Mouse (Mus musculus) spleen, postnatal 4 days (tissue): ENCODE measurements around the gene Fkrp.

Source experiments
- DNase-seq, 2 experiments: peaks; one replicate each; pipeline ENCODE4 v3.0.0; 2022; ENCODE audit warnings: low spot score in 2 of 2

Gene Fkrp

DNA sequence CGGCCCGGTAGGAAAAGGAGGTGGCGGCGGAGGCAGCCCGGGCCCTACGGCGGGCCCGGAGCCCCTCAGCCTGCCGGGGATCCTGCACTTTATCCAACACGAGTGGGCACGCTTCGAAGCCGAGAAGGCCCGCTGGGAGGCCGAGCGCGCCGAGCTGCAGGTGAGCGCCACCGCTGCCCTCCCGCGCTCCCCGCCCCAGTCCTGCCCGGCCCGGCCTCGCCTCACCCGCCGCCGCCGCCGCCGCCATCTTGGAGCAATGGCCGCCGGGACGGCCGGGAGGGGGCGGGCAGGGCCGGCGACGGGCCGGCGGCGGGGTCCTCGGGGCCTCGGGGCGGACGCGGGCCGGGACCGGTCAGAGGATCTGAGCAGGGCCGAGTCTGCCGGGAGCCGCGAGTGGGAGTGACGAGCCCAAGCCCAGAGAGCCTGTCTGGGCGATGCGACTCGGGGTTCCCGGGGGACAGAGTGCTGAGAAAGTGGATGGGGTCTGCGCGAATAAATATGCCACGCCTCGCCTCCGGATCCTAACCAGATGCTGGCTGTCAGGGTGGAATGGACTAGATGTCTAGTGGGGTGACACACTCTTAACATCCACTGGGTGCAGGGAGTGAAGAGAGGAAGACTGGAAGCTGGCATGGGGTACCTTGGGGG is at the start of gene Fkrp:
TSS of gene Fkrp (minus strand) at position 258 of the 648 bp plus-strand sequence.
- DNase-seq = peak; percentile 66 to 89

DNA sequence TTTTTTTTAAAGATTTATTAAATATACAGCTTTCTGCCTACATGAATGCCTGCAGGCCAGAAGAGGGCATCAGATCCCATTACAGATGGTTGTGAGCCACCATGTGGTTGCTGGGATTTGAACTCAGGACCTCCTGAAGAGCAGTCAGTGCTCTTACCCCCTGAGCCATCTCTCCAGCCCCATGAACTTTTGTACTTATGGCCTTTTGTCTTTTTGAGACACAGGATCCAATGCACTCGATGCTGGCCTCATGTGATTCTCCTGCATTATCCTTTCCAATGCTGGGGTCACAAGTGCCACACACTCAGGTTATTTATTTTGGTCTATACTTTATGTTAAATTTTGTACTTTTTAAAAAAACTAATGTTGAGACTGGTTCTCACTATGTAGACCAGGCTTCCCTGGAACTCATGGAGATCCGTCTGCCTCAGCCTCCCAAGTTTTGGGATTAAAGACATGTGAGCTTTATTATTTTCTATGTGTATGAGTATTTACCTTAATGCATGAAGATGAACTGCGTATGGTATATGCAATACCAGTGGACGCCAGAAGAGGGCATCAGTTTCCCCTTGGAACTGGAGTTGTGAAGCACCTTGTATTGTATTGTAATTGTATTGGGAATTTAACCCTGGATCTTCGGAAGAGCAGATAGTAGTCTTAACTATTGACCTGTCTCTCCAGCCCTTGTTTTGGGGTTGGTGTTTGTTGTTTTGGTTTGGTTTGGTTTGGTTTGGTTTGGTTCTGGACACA is 43.5 kb upstream of the Fkrp start:
- peak; percentile 52 to 81 for DNase-seq

DNA sequence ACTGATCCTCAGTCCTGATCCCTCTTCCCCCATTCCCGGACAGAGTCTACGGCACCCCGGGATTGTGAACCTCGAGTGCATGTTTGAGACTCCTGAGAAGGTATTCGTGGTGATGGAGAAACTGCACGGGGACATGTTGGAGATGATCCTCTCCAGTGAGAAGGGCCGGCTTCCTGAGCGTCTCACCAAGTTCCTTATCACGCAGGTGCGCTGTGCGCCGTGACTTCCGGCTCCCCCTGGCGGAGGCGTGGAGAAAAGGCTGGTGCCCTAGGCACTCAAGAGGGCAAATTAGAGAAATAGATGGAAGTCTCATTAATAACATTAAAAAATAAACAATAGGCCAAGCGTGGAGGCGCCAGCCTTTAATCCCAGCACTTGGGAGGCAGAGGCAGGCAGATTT is 41.8 kb upstream of the Fkrp start:
- DNase-seq = peak; percentile 51 to 85

DNA sequence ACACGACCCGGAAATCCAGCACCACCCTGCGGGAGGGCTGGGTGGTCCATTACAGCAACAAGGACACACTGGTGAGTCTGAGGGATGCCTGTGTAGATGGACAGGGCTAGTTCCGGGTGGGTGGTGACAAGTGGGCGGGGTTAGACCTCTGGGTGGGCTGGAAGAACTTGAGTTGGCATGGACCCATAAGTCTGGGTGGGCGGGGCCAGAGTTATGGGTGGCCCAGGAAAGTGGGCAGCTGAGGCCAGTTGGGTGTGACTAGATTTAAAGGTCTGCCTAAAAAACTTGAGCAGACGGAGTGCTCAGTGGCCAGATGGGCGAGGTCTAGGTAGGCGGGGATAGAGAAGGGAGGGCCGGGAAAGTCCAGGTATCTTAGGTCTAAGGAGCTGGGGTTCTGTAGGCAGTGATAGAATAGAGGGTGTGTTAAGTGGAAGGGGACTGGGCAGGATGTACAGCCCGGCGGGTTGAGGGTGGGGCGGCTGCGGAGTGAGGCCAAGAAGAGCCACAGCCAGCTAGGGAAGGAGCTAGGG is 36.8 kb upstream of the Fkrp start:
- DNase-seq = no peak

DNA sequence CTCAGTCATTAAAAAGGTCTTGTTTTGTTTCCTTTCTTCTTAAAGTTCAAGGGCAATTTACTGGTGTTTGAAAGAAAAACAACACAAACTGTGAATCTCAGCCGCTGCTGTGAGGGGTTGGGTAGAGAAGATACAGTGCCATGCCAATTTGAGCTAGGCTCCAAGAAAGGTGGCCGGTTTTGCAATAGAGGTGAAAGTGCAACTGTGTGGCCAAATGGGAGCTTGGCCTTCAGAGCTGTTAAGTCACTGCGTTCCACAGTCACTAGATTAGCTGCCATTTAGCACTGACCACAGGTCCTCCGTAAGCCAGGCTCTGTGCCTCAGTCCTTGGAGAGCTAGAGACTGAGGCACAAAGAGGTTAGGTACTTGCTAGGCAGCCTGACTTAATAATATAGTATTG is 35.1 kb upstream of the Fkrp start:
- DNase-seq = no peak

DNA sequence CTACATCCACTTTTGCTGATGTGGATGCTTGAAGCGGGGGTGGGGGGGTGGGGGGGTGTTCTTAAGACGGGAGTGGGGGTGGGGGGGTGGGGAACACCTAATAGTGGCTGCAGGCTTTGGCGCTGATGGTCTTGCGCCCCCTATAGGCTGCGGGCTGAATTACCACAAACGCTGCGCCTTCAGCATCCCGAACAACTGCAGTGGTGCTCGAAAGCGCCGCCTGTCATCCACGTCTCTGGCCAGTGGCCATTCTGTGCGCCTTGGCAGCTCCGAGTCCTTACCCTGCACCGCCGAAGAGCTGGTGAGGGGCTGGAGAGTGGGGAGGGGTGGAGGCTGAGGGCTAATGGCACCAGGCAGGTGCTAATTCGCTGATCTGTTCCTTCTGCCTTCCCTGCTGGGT is 32.0 kb upstream of the Fkrp start:
- peak in 1 of 2 experiments; percentile 81 for DNase-seq

DNA sequence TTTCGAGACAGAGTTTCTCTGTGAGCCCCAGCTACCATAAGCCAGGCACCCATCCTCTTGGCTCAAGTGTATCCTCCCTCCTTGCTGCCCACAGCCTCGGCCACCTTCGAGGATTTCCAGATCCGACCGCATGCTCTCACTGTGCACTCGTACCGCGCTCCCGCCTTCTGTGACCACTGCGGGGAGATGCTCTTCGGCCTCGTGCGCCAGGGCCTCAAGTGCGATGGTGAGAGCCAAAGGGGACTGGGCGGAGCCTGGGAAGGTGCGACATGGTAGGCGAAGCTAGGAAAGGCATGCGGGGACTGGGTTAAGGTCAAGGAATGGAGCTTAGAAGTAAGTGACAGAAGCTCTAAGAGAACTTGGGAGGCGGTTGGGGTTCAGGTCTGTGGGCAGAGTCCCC is 31.0 kb upstream of the Fkrp start:
- no peak for DNase-seq

DNA sequence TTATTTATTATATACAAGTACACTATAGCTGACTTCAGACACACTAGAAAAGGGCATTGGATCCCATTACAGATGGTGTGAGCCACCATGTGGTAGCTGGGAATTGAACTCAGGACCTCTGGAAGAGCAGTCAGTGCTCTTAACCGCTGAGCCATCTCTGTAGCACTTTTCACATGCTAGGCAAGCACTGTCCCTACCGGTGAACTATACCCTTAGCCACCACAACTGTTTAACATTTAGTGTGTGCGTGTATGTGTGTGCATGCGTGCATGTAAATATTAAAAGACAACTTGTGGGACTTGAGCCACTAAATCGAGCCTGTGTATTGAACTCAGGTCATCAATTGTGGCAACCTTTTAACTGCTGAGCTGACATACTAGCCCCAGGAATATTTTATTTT is 30.2 kb upstream of the Fkrp start:
- DNase-seq = no peak

DNA sequence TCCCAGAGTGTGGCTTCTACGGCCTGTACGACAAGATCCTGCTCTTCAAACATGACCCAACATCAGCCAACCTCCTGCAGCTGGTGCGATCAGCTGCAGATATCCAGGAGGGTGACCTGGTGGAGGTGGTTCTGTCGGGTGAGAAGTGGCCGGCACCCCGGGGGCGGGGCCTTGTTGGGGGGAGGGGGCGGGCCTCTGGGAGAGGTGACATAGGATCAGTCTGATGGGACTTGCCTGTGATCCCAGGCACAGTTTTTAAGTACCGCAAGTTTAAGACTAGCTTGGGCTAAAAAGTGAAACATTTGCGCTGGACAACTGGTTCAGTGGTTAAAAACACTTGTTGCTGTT is 29.3 kb upstream of the Fkrp start:
- DNase-seq = peak in 1 of 2 experiments; percentile 16

DNA sequence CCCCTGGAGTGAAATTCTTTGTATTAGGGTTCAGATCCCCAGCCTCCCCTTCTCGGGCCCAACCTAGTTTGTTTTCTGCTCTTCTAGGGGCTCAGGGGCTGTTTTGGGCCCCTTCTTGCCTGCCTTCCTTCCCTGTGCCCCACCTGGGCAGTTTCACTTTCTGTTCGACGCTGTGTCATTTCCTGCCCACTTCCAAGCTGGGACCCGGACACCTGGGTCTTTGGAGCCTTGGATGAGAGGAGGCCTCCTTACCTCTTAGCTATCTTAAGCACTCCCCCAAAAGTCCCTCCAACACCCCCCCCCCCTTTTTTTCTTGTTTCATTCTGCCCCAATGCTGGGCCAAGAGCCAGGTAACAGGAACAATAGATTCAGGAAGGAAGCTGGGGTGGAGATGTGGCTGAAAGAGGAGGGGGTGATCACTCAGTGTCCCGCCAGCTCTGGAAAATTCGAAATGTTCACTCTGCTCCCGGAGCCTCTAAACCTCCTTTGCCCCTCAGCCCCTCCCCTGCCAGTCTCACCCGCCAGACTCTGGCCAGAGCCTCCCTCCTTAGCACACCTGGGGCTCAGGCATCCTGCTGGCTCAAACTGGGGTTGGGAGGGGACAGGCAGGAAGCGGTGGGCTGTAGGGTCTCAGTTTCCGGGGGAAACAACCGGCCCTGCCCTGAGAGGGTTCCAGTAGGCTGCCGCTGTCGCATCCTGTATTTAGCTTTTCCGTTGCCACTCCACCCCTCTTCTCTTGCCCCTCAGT is 28.7 kb upstream of the Fkrp start:
- DNase-seq = peak in 1 of 2 experiments; percentile 43

DNA sequence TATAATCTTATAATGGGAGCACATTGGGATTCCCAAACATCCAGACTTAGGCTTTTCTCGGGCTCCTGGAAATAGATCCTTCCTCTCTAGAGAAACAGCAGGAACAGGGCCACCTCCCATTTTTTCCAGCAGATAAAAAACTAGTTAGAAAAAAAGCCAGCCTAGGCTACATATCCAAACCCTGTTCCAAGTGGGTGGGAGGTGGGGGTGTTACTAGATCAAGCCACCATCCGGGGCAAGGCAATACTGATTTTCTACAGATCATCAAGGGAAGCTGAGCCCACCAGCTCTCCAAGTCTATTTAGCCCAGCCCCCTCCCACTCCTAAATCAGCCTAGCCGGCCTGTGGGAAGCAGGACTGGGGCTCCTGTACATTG is 28.2 kb upstream of the Fkrp start:
- no peak for DNase-seq

DNA sequence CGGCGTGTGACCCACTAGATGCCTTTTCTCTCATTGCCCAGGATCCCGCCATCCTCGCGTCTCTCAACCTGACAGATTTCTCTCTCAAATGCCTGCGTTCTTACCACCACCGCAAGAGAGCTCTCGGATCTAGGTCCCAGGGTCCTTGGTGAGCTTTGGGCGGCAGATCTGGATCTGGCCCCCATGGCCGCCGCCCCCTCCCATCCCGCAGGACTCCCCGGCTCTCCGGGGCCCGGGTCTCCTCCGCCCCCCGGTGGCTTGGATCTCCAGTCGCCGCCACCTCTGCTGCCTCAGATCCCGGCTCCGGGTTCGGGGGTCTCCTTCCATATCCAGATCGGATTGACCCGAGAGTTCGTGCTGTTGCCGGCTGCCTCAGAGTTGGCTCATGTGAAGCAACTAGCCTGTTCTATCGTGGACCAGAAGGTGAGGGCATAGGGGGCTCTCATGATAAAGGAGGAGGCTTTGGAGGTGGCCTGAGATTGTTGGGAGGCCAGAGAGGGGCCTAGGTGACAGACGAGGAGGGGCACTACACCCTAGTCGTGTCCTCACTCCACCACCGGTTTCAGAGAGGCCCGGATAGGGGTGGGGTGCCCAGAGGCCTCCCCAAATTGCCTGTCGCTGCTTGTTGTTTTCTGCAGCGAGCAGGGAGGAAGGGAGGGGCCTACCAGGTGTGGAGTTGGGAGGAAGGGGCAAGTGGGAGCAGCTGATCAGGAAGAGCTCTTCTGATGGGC is 27.1 kb upstream of the Fkrp start:
- DNase-seq = peak; percentile 54 to 80

DNA sequence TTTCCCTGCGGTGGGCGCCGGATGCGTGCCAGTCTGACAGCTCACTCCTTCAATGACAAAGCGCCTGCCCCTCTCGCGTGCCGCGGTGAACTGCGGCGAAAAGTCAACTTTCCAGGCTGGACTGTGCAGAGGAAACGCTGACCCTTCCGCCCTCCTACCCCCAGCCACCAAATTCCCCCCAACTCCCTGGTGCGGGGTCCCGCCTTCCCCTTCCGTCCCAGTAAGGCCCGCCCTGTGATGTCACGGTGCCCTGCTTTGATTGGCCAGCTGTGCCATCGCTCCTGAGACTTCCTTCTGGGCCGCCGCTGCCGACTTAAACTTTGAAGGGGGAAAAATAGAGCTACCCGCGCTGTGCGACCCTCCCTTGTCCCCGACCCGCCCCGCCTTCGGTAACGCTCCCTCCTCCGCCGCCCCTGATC is 26.1 kb upstream of the Fkrp start, which contains the start of gene Prkd2:
TSS of gene Prkd2 (plus strand) at position 258 of the 419 bp plus-strand sequence.
- peak; percentile 86 to 94 for DNase-seq

DNA sequence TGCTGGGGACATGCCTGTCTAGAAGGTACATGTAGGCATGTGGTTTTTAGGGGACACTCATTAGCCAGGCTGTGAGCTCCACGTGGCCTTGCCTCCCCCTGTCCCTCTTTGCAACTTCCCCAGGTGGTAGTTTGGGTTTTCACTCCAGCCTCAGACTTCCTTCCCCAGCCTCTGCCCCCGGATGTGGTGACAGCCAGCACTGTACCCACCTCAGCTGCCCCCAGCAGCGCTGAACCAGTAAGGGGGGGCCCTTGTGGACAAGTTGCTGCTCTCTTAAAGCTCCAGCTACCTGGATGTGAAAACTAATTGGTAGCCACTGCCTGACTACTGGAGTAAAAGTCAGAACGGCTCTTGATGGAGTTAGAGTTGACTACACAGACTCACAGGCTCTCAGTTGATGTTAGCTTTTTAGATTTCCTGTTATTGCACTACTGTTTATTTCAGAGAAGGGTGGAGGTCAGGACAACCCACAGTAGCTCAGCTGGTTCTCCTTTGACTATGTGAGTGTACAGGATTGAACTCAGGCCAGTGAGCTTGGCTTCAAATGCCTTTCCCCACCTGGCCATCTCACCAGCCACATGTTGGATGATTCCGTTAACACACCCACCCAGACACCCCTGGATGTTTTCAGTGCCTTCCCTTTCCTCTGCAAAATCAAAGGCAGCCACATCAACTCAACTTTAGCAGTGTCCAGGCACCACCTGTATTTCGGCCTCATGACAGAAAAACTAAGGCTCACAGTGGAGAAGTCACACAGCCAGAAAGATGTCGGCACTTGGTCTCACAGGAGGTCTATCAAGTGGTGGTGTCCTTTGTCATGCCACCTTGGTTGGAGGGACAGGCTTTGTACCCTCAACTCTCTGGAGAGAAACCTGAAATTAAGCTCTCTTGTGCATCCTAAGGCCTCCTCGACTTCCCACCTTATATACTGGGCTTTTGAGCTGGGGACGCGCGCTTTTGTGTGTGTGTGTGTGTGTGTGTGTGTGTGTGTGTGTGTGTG is 25.3 kb upstream of the Fkrp start:
- DNase-seq = peak; percentile 65 to 80

DNA sequence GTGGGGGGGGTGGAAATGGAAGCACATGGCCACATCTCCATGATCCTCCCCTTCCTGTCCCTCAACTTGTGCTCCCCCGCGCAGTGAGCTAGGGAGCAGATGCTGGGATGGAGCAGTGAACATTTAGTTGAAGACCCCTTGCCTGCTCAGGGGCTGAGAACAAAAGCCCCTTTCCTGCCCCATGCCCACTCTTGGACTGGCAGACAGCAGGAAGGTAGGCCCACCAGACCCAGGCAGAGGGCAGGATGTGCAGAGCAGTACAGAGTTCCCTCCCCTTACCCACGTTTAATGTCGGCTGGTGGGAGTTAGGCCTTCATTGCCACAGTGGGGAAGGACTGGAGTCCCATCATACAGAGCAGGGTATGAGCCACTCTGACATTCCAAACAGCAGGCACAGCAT is 24.5 kb upstream of the Fkrp start:
- no peak for DNase-seq

DNA sequence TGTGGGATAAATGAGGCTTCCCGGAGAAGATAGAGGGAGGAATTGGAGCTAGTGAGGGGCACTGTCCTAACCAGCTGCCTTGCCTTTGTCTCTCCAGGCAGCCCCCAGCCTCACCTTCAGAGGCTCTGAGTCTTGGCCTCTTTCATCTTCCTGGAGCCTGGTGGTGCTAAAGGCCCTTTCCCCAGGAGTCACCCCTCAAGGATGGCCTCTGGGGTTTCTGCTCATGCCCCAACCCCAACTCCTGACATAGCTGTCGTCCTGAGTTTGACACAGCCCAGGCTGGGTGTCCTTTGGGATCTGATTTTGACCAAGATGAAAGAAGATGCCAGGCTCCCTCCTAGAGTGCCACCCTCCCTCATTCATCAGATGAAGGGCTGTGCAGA is 23.6 kb upstream of the Fkrp start:
- DNase-seq = peak in 1 of 2 experiments; percentile 58

DNA sequence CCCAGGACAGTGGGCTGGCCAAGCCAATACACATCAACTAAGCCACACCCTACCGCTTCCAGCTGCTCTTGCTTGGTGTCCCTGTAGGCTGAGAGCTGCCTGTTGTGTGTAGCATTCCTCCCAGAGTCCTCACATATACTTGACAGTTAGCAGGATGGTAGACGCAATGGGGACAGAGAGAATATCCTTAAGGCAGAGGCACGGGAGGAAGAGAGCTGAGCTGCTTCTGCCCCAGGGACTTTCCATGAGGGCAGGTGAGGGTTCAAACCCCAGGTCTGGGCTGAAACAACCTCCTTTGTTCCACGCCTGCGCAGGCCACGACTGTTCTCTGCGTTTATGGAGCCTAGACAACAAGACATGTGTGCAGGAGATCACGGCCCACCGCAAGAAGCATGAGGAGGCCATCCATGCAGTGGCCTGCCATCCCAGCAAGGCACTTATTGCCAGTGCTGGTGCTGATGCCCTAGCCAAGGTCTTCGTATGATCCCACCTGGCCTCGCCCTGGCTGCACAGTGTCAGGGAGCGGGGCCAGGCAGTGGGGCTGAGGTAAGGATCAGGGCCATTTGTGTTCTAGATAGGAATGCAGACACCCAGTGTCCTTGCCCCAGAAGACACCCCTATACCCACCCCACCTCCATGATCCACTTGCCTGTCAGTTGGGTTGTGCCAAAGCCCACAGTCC is 23.0 kb upstream of the Fkrp start:
- peak in 1 of 2 experiments; percentile 56 for DNase-seq

DNA sequence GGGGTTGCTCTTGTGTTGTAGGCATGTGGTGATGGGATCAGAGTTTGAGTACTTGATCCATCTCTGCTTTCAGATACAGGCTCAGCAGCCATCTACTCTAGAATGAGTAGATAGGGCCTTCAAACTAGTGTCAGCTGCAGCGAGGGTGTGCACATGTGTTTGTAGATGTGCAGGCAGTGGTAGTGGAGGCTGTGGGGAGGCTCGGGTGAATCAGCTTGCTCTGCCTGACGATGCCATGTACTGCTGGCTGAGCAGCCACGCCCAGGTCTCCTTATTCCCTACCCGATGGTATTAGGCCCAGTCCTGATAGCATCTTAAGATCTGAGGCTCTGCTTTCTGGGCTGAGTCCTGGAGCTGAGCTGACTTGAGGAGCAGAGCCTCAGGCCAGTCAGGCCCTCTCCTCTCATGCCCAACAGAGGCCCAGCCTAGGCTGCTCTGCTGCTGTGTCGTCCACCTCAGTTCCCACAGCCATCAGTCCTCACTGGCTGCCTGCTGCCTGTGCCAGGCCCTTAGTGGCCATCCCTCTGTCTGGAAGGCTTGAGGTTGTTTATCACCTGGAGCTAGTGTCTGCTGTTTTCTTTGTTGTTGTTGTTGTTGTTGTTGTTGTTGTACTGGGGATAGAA is 22.4 kb upstream of the Fkrp start:
- DNase-seq = peak in 1 of 2 experiments; percentile 57
